Mouse (Mus musculus) left cerebral cortex, adult 8-10 months (tissue): ENCODE measurements at regions not wholly inside any gene's neighbourhood (a gene's known extent, or its start where the extent isn't known, plus 50 kb on each side); places are given as distances from the start of the nearest gene placed in this dataset.
A peak's percentile ranks its signal among the peaks of the same experiment; 100 is the strongest.

Experiments
- DNase-seq, 2 experiments: peaks; one replicate each; pipeline ENCODE4 v3.0.0; 2022; ENCODE audit warnings: low spot score in 2 of 2

DNA sequence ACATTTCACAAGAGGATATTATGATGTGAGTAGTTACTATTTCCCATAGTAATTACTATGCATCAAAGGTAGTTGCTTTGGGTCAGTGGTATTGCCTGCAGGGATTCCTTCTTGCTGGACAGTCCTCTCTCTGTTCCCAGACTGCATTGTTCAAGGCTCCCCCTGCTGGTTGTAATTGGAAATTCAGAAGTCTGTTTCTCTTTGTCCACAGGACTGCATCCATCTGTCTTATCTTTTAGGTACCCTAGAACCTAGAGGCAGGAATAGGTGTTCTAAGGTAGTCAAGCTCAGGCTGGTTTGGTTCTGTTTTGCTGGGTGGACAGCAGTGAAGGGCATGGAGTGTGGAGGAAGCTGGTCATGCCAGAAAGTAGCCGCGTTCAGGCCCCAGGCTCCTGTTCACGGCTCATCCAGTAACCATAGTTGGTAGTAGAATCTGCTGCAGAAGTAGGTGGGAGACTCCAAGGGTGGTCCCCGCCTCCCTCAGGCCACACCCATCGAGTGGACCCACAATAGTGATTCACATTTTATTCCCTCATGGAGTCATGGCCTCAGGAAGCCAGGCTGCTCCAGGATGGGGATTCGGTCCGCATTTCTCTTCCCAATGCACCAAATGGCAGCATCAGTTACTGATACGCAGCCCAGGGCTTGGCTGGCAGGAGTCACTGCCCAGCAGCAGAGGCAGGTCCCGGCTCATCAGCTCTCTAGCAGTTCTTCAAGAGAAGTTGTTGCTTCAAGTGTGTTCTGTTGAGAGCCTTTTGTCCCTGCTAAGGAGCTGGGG is 51.7 kb upstream of the Caprin1 start:
- DNase-seq: no peak

- no peak for DNase-seq
Measured at GRCm38 (mm10) chr2:103849766-103850530, 52.5 kb upstream of the Caprin1 start.

DNA sequence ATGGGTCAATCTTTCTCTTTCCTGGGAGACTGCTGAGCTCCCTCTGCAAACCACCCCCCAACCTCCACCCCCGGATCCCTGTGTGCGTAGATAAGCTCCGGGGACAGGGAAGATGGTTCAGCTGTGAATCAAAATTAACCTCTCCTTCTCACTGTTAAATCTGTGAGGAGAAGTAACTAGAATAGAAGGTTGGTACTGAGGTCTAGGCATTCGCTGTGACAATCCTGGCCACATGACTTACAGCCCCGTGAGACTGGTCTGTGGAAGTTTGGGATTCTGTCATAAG is 53.0 kb upstream of the Caprin1 start:
- no peak for DNase-seq

DNA sequence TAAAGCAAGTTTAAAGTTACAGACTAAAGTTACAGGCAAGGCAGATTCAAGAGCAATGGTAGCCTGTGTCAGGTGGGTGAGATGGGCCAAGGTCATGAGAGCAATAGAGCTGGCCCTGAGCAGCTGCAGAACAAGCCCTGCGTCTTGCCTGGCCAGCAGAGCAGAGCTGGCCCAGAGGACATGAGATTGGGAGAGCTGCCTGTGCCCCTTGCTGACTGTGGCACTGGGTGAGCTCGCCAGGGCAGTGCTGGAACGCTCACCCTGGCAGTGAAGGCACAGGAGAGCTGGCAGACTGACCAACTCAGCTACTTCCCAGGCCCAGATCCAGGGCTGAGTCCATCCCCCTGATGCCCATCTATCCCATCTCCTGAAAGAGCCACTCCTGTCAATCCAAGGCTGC is 53.7 kb upstream of the Caprin1 start:
- DNase-seq: no peak

DNA sequence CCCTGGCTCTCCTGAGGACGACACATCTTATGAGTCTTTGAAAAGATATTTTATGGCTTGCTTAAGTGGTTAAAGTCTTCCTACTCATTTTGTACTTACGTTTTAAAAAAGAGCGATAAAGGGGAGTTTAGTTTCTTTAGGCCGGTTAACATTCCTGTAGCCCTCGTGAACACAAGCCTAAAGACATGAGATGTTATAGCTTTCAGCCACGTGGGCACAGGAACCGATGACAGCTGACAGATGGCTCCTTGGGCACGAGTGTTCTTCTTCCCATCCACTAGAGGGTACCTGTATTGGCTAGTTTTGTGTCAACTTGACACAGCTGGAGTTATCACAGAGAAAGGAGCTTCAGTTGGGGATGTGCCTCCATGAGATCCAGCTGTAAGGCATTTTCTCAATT is 63.8 kb upstream of the Caprin1 start:
- DNase-seq: no peak

DNA sequence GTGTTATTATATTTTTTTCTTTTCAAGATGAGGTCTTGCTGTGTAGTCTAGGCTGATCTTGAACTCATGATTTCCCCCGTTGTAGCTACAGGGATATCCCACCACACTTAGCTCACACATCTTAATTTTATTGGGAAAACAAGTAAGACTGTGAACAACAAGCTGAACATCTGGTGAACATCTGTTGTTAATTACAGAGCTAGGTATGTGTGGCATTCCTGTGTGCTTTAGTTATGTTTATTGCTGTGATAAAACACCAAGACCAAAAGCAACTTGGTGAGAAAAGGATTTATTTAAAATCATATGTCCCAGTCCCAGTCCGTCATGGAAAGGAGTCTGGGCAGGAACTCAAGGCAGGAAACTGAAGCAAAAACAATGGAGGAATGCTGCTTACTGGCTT is 66.8 kb upstream of the Caprin1 start:
- no peak for DNase-seq

GRCm38 (mm10) chr2:103865319-103866171 is 68.1 kb upstream of the Caprin1 start:
- peak; percentile 35 to 50 for DNase-seq

GRCm38 (mm10) chr2:103867241-103867957 is 70.0 kb upstream of the Caprin1 start:
- DNase-seq: no peak

DNA sequence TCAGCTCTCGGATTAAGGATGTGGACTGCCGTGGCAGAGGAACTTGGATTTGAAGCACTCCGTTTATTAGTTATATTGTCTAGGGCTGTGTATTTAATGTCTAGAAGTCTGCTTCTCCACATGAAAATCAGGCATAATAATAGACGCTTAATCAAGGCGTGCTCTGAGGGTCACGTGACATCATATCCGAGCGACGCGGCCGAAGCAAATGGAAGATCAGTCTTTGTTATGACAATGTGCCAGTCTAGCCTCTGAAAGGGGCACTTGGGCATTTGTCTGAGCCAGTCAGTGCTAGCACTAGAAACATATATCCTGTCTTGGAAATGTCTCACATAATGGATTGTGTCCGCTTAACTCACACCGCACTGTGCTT is 70.5 kb upstream of the Caprin1 start:
- DNase-seq: no peak

GRCm38 (mm10) chr2:103868655-103869054 is 71.2 kb upstream of the Caprin1 start:
- DNase-seq: no peak

GRCm38 (mm10) chr2:103871522-103872276 is 74.2 kb upstream of the Caprin1 start:
- peak; percentile 47 to 58 for DNase-seq

DNA sequence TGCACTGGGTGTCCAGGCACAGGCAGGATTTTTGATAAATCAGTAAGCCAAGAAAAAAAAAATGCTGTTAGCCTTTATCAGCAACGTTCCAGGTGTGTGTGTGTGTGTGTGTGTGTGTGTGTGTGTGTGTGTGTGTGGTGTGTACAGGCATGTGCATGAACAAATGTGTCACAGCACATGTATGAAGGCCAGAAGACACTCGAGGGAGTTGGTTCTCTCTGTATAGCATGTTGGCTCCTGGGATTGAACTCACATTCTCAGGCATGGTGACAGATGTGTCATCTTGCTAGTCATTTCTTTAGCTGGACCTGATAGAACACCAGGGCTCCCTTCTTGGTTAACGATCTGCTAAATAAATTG is 74.8 kb upstream of the Caprin1 start:
- DNase-seq: no peak

GRCm38 (mm10) chr2:103873381-103873780 is 75.9 kb upstream of the Caprin1 start:
- no peak for DNase-seq

- no peak for DNase-seq
Measured at GRCm38 (mm10) chr2:103874466-103874865, 77.0 kb upstream of the Caprin1 start.

- DNase-seq: no peak
Measured at GRCm38 (mm10) chr2:103875754-103876153, 78.3 kb upstream of the Caprin1 start.

GRCm38 (mm10) chr2:103876236-103876635 is 78.8 kb upstream of the Caprin1 start:
- DNase-seq: no peak

GRCm38 (mm10) chr2:103881026-103881763 is 76.6 kb upstream of the Lmo2 start:
- DNase-seq: peak; percentile 44 to 66

DNA sequence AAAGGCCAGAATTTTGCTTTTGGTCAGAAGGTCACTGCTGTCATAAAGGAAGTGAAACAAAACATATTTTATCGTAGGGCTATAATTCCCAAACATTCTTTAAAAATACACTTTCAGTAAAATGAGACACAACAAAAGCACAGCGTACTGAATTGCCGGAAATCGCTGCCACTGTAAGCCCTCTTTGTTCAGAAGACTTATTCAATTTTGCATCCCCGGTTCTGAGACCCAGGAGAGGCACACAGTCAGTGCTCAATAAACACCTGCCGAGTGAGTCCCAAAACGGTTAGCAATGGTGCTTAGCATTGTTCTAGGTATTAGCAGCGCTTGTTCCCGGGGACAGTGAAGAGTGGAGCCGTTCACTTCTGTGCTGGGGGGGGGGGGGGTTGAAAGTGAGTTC is 72.9 kb upstream of the Lmo2 start:
- DNase-seq: no peak

DNA sequence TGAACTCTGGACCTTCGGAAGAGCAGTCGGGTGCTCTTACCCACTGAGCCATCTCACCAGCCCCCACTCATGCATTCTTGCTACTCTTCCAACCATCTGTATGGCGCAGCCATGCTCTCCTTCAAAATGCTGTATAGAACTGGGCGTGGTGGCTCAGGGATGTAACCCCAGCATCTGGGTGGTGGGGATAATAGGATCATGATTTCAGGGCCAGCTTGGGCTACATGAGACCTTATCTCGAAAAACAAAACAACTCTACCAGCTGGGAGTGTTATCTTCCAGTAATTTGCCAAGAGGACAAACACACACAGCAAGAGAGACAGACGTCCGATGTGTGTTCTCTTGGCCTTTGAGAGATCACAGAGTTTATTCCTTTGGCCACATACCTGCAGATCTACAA is 69.8 kb upstream of the Lmo2 start:
- no peak for DNase-seq

DNA sequence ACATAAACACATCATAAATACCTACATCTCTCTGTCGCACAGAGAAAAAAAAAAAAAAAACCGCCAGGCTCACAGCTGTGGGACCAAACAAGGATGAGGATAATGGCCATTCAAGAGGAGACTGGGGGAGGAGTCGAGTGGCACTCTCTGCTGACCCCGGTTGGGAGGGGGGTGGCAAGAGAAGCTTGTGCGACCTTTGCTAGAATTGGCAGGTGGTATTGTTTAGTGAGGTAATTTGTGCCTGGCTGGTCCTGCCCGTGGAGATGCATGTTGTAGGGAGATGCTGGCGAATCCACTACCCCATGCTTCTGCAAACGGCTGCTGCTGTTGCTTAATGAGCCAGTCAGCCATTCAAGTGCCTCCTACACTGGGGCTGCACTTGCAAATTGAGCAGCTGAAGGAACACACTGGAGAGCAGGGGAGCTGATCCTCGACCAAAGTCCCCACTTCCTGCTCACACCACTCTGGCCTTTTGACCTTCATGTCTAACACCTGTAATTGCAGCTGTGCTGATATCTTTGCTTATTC is 66.5 kb upstream of the Lmo2 start:
- no peak for DNase-seq
